Mouse (Mus musculus) cortical plate, adult 2 months (tissue): ENCODE results near the gene Pou6f1.

Source experiments
- CTCF ChIP-seq: fragments of 200-500 bp; IDR thresholded peaks from 2 replicates; pipeline ENCODE4 v1.5.1; 2011; ENCODE audit warnings: mild to moderate bottlenecking, control low read depth, low read length; ENCODE audit not compliant: insufficient read depth; ENCODE audit errors: extremely low read depth
- POLR2A ChIP-seq: fragments of 200-500 bp; IDR thresholded peaks from 2 replicates; pipeline ENCODE4 v1.6.1; 2011; ENCODE audit warnings: mild to moderate bottlenecking, low read length, control low read depth; ENCODE audit not compliant: insufficient read depth; ENCODE audit errors: extremely low read depth

- no peak for TF ChIP-seq POLR2A
- TF ChIP-seq CTCF = no peak
These were observed 9.3 kb downstream of the Pou6f1 start for GRCm38 (mm10) chr15:100590436-100590835.
